Mouse (Mus musculus) erythroblast, embryonic 14.5 days (primary cell): ENCODE measurements around the gene Cacfd1.

Experiments
- GATA1 ChIP-seq: IDR thresholded peaks from 2 replicates; pipeline ENCODE4 v1.6.1; 2012; ENCODE audit warnings: low read length, inconsistent platforms, mixed read lengths
- TAL1 ChIP-seq: IDR thresholded peaks from 3 replicates; pipeline ENCODE4 v1.6.1; 2012; ENCODE audit warnings: low read length, inconsistent platforms, mixed read lengths

DNA sequence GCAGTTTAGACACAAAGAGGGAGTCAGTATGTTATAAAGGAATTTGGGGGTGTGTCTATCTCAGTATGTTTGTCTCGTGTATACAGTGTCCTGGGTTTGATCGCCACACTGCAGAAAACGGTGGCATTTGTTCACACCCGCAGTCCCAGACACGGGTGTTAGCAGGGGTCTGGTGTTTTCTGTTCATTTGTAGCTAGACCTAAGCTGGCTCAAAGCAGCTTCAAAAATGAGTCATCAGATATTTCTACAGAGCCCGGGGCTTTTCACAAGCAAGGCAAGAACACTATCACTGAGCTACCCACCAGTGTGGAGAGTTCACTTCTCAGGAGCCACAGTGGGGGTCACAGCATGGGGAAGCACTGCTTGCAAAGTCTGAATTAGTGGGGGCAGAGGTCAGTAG lies 39.7 kb downstream of the Cacfd1 start:
- TF ChIP-seq GATA1 (no peak), TAL1 (no peak)
